Mouse (Mus musculus) midbrain, postnatal 0 days (tissue): Measurements from ENCODE around the gene Rhobtb1. TPM values are rescaled to one million over a fixed set of nuclear protein-coding genes. Genes with fewer than 3 reads are reported as not detected.

ENCODE experiments used
- ATAC-seq: fragments of 200-750 bp; cut with Nextera tagmentation; 2 replicates; pipeline ENCODE4 v1.8.0; 2017; ENCODE audit warnings: moderate number of reproducible peaks, mild to moderate bottlenecking, moderate TSS enrichment, moderate library complexity; ENCODE audit not compliant: low FRiP score
- DNase-seq: peaks from one replicate; pipeline ENCODE4 v3.0.0-alpha.2; 2015; ENCODE audit warnings: low spot score
- H3K27ac ChIP-seq: fragments of 300-500 bp; sonication (generic); 2 replicates; pipeline ENCODE4 v1.5.1; 2014; ENCODE audit warnings: low read depth, mild to moderate bottlenecking, low read length, mixed read lengths
- H3K27me3 ChIP-seq: fragments of 300-500 bp; sonication (generic); 2 replicates; pipeline ENCODE4 v1.6.1; 2014; ENCODE audit warnings: low read length, control low read depth, mixed read lengths; ENCODE audit not compliant: insufficient read depth
- H3K36me3 ChIP-seq: fragments of 300-500 bp; sonication (generic); 2 replicates; pipeline ENCODE4 v1.6.1; 2014; ENCODE audit warnings: low read length, control low read depth, mixed read lengths; ENCODE audit not compliant: insufficient read depth
- H3K4me1 ChIP-seq: fragments of 300-500 bp; sonication (generic); 2 replicates; pipeline ENCODE4 v1.6.1; 2014; ENCODE audit warnings: mild to moderate bottlenecking, control low read depth, antibody characterized with exemption, low read length, mixed read lengths; ENCODE audit not compliant: insufficient read depth
- H3K4me2 ChIP-seq: fragments of 300-500 bp; sonication (generic); 2 replicates; pipeline ENCODE4 v1.6.1; 2014; ENCODE audit warnings: low read depth, mild to moderate bottlenecking, low read length, mixed read lengths; ENCODE audit not compliant: poor library complexity, severe bottlenecking
- H3K4me3 ChIP-seq: fragments of 300-500 bp; sonication (generic); 2 replicates; pipeline ENCODE4 v1.5.1; 2014; ENCODE audit warnings: low read depth, mild to moderate bottlenecking, low read length, moderate library complexity
- H3K9ac ChIP-seq: fragments of 300-500 bp; sonication (generic); replicated peaks from 2 replicates; pipeline ENCODE4 v1.6.1; 2014; ENCODE audit warnings: mild to moderate bottlenecking, low read length, moderate library complexity, mixed read lengths; ENCODE audit not compliant: poor library complexity, severe bottlenecking
- H3K9me3 ChIP-seq: fragments of 300-500 bp; sonication (generic); 2 replicates; pipeline ENCODE4 v1.6.1; 2016; ENCODE audit warnings: low read length, control low read depth
- CTCF ChIP-seq: IDR thresholded peaks from 2 replicates; pipeline ENCODE4 v1.5.1; 2016; ENCODE audit warnings: antibody characterized with exemption, mild to moderate bottlenecking
- WGBS: fragments of 180-500 bp; shearing (Covaris S2); extraction: QIAGEN DNeasy Blood & Tissue Kit; methylation state at CpG from one replicate; pipeline ENCODE4 v1.1.7; 2014; 5-methylcytosine and 5-hydroxymethylcytosine counted together
- polyA plus RNA-seq: library from polyadenylated mRNA; unstranded; fragments of >200 nt; fragmentation: Nextera tagmentation; extraction: Ambion mirVana; gene quantifications from 2 replicates; pipeline ENCODE4 v1.2.1, GENCODE M21; 2015
- total RNA-seq: library from RNA; depleted of rRNA; stranded (reverse); fragments of >200 nt; gene quantifications from 2 replicates; pipeline ENCODE4 v1.2.3, GENCODE M21; 2014

The Rhobtb1 gene
- total and polyA plus RNA-seq, 2 experiments from 2014 or later: 9.2 to 15.3 TPM

DNA sequence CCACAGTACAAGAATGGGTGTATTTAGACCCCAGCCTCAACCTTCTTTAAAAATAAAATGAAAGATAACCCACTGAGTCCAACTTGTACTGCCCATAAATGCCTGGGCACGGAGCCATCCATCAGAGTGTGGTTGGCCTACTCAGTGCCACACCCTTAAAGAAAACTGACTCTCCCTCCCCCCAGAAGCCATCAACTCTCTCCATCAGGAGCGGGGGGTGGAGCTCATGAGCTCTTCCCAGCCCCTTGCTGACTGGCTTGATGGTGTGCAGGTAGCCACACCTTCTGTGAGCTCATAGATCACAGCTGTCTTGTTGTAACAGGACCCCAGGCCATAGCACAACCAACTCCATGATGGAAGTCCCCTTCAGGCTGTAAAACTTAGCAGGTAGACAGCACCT is 6.2 kb downstream of the Rhobtb1 start:
- 85% methylated on average over 2 of the region's 2 CpGs for WGBS
- H3K4me2 ChIP-seq: no peak overlapping the region

DNA sequence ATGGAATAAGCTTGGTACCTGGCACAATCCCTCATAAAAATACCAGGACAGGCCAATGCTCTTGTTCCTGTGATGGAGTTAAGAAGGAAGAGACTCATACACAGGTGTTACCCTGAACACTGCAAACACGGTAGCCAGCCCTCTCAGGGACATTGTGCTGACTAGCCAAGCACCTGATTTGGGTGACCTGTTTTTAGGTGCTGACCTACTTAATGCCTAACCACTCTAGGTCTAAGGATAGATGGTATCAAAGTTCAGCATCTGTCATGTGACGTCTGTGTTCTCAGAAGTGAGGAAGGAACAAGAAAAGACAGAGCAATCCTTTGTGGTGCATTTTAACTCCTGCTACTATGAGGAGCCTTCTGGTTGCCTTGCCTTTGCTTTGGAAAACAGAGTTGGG is 9.6 kb downstream of the Rhobtb1 start:
- Histone ChIP-seq H3K36me3 (no peaks in the 10 kb centered on the region), H3K27ac (no peak overlapping the region), H3K4me2 (no peak overlapping the region), H3K4me1 (no peaks in the 10 kb centered on the region), H3K27me3 (no peaks in the 10 kb centered on the region), H3K9ac (no peak overlapping the region), H3K9me3 (no peaks in the 10 kb centered on the region), H3K4me3 (no peak overlapping the region)
- no peak for TF ChIP-seq CTCF
- no peak for DNase-seq
- 93% methylated on average over 2 of the region's 2 CpGs for WGBS
- no peak for ATAC-seq

More for the DNA sequence above, 6.2 kb downstream of the Rhobtb1 start:
- ATAC-seq (no peak), DNase-seq (no peak)
- Histone ChIP-seq H3K4me1 (no peaks in the 10 kb centered on the region), H3K27me3 (no peaks in the 10 kb centered on the region), H3K27ac (no peak overlapping the region), H3K4me3 (no peak overlapping the region), H3K9me3 (no peaks in the 10 kb centered on the region), H3K36me3 (no peaks in the 10 kb centered on the region), H3K9ac (no peak overlapping the region)
- no peak for TF ChIP-seq CTCF

DNA sequence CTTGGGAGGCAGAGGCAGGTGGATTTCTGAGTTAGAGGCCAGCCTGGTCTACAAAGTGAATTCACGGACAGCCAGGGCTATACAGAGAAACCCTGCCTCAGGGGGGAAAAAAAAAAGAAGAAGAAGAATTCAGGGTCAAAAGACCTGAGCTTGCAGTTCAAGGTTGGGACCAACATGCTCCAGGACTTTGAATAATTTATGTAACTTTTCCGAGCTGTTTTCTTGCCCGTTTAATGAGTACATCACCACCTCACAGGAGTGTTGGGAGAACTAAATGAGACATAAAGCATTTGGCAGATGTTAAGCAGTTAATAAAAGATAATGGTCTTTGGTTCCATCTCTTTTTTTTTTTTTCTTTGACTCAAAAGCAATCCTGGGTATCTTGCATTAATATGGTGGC is 10.3 kb downstream of the Rhobtb1 start:
- DNase-seq: no peak
- no peak for ATAC-seq
- H3K36me3 ChIP-seq: no peaks in the 10 kb centered on the region

DNA sequence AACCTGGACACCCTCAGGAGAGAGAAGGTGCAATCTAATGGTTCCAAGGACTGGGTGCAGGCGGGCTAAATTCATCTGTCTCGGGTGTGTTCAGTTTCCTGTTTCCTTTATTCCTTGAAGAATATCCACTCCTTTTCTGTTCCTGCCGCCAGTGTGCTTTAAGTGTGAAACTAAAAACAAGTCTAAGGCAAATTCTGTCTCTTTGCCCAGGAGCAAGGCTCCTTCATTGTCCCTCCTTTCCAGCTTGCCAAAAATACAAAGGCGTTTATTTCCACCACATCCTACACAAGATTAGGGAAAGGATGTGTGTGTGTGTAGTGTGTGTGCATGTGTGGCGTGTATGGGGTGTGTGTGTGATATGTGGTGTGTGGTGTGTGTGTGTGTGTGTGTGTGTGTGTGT is 11.3 kb downstream of the Rhobtb1 start:
- Histone ChIP-seq H3K9me3 (no peaks in the 10 kb centered on the region), H3K36me3 (no peaks in the 10 kb centered on the region), H3K4me3 (no peak overlapping the region), H3K4me2 (no peak overlapping the region), H3K27ac (no peak overlapping the region), H3K27me3 (no peaks in the 10 kb centered on the region), H3K9ac (no peak overlapping the region), H3K4me1 (no peaks in the 10 kb centered on the region)
- no peak for ATAC-seq
- WGBS: 79% methylated on average over 5 of the region's 5 CpGs
- DNase-seq: no peak
- TF ChIP-seq CTCF: no peak

More for the DNA sequence above, 10.3 kb downstream of the Rhobtb1 start:
- H3K4me1 ChIP-seq: no peaks in the 10 kb centered on the region
- H3K9ac ChIP-seq: no peak overlapping the region
- H3K4me3 ChIP-seq: no peak overlapping the region
- 77% methylated on average over 3 of the region's 3 CpGs for WGBS
- no peaks in the 10 kb centered on the region for H3K27me3 ChIP-seq
- no peak overlapping the region for H3K27ac ChIP-seq
- no peak for TF ChIP-seq CTCF
- no peaks in the 10 kb centered on the region for H3K9me3 ChIP-seq
- no peak overlapping the region for H3K4me2 ChIP-seq

DNA sequence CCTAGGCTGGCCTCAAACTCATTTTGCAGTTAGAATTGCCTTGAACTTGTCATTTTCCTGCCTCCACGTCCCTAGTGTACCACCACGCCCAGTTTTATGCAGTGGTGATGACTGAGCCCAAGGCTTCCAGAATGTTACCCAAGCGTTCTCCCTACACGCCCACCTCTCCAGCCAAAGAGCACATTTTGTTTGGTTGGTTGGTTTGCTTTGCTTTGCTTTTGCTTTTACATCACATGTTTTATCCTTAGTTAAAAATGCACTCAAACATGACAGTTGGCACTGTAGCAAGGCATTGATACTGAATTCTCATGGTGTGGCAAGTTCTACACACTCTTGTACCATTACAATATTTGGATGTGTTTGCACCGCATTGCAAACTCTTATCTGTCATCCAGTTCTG is 12.0 kb downstream of the Rhobtb1 start:
- Histone ChIP-seq H3K27ac (no peak overlapping the region), H3K4me3 (no peak overlapping the region), H3K4me2 (no peak overlapping the region), H3K27me3 (no peaks in the 10 kb centered on the region), H3K36me3 (no peaks in the 10 kb centered on the region), H3K9me3 (no peaks in the 10 kb centered on the region), H3K4me1 (no peaks in the 10 kb centered on the region), H3K9ac (no peak overlapping the region)
- TF ChIP-seq CTCF: no peak
- ATAC-seq (no peak), DNase-seq (no peak)
- WGBS: 91% methylated on average over 5 of the region's 5 CpGs

DNA sequence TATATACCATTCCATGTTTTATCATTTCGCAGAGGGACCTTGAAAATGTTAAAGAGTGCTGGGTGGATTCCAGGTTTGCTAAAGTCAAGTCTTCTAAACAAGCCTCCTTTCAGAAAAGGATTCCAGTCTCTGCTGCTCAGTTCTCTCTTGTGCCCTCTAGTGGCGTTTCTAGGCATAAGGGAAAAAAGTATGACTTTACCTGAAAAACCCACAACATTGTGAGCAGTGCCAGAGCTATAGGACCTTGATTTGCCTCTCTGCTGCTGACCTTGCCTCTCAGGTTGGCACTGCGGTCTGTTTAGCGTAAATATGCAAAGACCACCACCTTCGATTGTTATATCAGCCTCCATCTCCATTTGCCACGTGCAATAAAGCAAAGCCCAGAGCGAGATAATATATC is 13.9 kb downstream of the Rhobtb1 start:
- no peak overlapping the region for H3K4me3 ChIP-seq
- 59% methylated on average over 7 of the region's 7 CpGs for WGBS
- no peaks in the 10 kb centered on the region for H3K9me3 ChIP-seq
- H3K4me1 ChIP-seq: no peaks in the 10 kb centered on the region
- no peak overlapping the region for H3K9ac ChIP-seq
- no peaks in the 10 kb centered on the region for H3K27me3 ChIP-seq
- peak; percentile 75 for TF ChIP-seq CTCF
- H3K4me2 ChIP-seq: no peak overlapping the region
- no peaks in the 10 kb centered on the region for H3K36me3 ChIP-seq
- no peak overlapping the region for H3K27ac ChIP-seq
- peak; percentile 39 for DNase-seq
- no peak for ATAC-seq
